ENCODE assay signal across 8 mouse cellular contexts in genomic region chr14:33205280-33205965, GRCm38 (mm10). TPM values are rescaled to one million over a fixed set of nuclear protein-coding genes. Genes with fewer than 3 reads are reported as not detected.
DNase-seq lines count a peak whose midpoint lies in the region; ATAC-seq and TF ChIP-seq lines count a peak whose summit lies in the region.

No protein-coding gene starts in this region.

- no peak overlapping the region for H3K27ac ChIP-seq in kidney, embryonic 16.5 days (ENCODE audit: low read length)
- no peak overlapping the region for H3K27ac ChIP-seq in bone marrow, adult 2 months (ENCODE audit: control insufficient read depth, insufficient read depth, low read depth, low read length, poor library complexity)
- H3K27ac ChIP-seq in forebrain, embryonic 16.5 days (ENCODE audit: low read length), result no peak overlapping the region

- peak; percentile 54 for TF ChIP-seq CTCF in bone marrow, adult 2 months (IDR thresholded peaks at IDR 0.05; ENCODE audit: control insufficient read depth, insufficient read depth, low read length)

- no peak overlapping the region for H3K9ac ChIP-seq in kidney, embryonic 16.5 days (replicated peaks; ENCODE audit: low read length)
- 0 out of 2 replicates have a peak overlapping the region, but pooled peaks have one; percentile 17 for H3K9ac ChIP-seq in forebrain, embryonic 16.5 days (replicated peaks; ENCODE audit: low read depth, low read length)

- TF ChIP-seq POLR2A in bone marrow, adult 2 months (IDR thresholded peaks at IDR 0.05; ENCODE audit: borderline replicate concordance, control insufficient read depth, low read depth, low read length), result no peak

- H3K4me3 ChIP-seq in kidney, embryonic 16.5 days (ENCODE audit: low read length), result peak overlapping the region; percentile 18; the same call in 1 of the 2 replicates
- no peak overlapping the region for H3K4me3 ChIP-seq in bone marrow, adult 2 months (replicated peaks; ENCODE audit: control insufficient read depth, low read depth, low read length)
- H3K4me3 ChIP-seq in forebrain, embryonic 16.5 days (replicated peaks; ENCODE audit: low read length), result peak overlapping the region; percentile 21

- 32% methylated on average over 24 of the region's 24 CpGs for WGBS in kidney, embryonic 16.5 days
- WGBS in bone marrow, adult 2 months, result 50% methylated on average over 23 of the region's 24 CpGs
- 33% methylated on average over 24 of the region's 24 CpGs for WGBS in forebrain, embryonic 16.5 days

- no peak for ATAC-seq in kidney, embryonic 16.5 days (ENCODE audit: low FRiP score, low TSS enrichment)
- peak; percentile 63; the same call in 1 of the 2 replicates for ATAC-seq in forebrain, embryonic 16.5 days

- no peaks in the 10 kb centered on the region for H3K9me3 ChIP-seq in kidney, embryonic 16.5 days (ENCODE audit: low read length)
- no peaks in the 10 kb centered on the region for H3K9me3 ChIP-seq in forebrain, embryonic 16.5 days (ENCODE audit: control insufficient read depth, low read length)

- no peaks in the 10 kb centered on the region for H3K4me1 ChIP-seq in kidney, embryonic 16.5 days (ENCODE audit: insufficient read depth, low read length)
- no peaks in the 10 kb centered on the region; the same call in 1 of the 2 replicates for H3K4me1 ChIP-seq in bone marrow, adult 2 months (ENCODE audit: control insufficient read depth, insufficient read depth, low read length)
- no peaks in the 10 kb centered on the region for H3K4me1 ChIP-seq in forebrain, embryonic 16.5 days (replicated peaks; ENCODE audit: control insufficient read depth, insufficient read depth, low read length)

- H3K27me3 ChIP-seq in kidney, embryonic 16.5 days (ENCODE audit: insufficient read depth, low read length), result 0 out of 2 replicates have a peak, but pooled peaks cover 4% of the 10 kb centered on the region
- no peaks in the 10 kb centered on the region for H3K27me3 ChIP-seq in forebrain, embryonic 16.5 days (replicated peaks; ENCODE audit: control insufficient read depth, insufficient read depth, low read length)
- H3K27me3 ChIP-seq in splenic B cell, adult 2 months (ENCODE audit: control insufficient read depth, insufficient read depth, low read length, poor library complexity, severe bottlenecking), result no peaks in the 10 kb centered on the region

- H3K4me2 ChIP-seq in kidney, embryonic 16.5 days (replicated peaks; ENCODE audit: low read depth, low read length), result peak overlapping the region; percentile 34
- H3K4me2 ChIP-seq in forebrain, embryonic 16.5 days (ENCODE audit: low read length), result peak overlapping the region; percentile 44

- DNase-seq in kidney, adult 8-10 months, result no peak
- DNase-seq in liver, result peak; percentile 18
- peak; percentile 83 for DNase-seq in splenic B cell, adult 2 months (ENCODE audit: low read depth, low spot score)
- no peak for DNase-seq in frontal cortex, postnatal 25 days (ENCODE audit: low spot score in 2 of 2)
- DNase-seq in ovary, postnatal 14 days (ENCODE audit: low spot score), result no peak

- H3K36me3 ChIP-seq in kidney, embryonic 16.5 days (ENCODE audit: insufficient read depth, low read length), result no peaks in the 10 kb centered on the region
- H3K36me3 ChIP-seq in forebrain, embryonic 16.5 days (ENCODE audit: control insufficient read depth, insufficient read depth), result no peaks in the 10 kb centered on the region
- no peaks in the 10 kb centered on the region for H3K36me3 ChIP-seq in splenic B cell, adult 2 months (ENCODE audit: control insufficient read depth, insufficient read depth, low read length, poor library complexity, severe bottlenecking)

RNA-seq across cellular contexts. Expression of gene Arhgap22, which starts 8.4 kb away (rescaled TPM):
- 2.7 and 3.7 TPM in 2 replicates for polyA plus RNA-seq in kidney, embryonic 16.5 days (2015; fragmentation: Nextera tagmentation; extraction: Ambion mirVana)
- polyA plus RNA-seq in bone marrow, adult 2 months (2011; ENCODE audit: insufficient read depth, insufficient read length, low replicate concordance, missing spikeins), result 1.3 TPM in 1 of 2 replicates, not detected in the other
- 0.47 and 1.1 TPM in 2 replicates for polyA plus RNA-seq in forebrain, embryonic 16.5 days (2015; fragmentation: Nextera tagmentation; extraction: Ambion mirVana)

RNA-seq across cellular contexts. Expression of gene Wdfy4, which starts 20.1 kb away (rescaled TPM):
- polyA plus RNA-seq in kidney, embryonic 16.5 days (2015; fragmentation: Nextera tagmentation; extraction: Ambion mirVana), result 0.21 TPM in 2 replicates
- 19.8 and 36.8 TPM in 2 replicates for polyA plus RNA-seq in bone marrow, adult 2 months (2011; ENCODE audit: insufficient read depth, insufficient read length, low replicate concordance, missing spikeins)
- polyA plus RNA-seq in forebrain, embryonic 16.5 days (2015; fragmentation: Nextera tagmentation; extraction: Ambion mirVana), result 0.06 and 0.40 TPM in 2 replicates

Comparison
In these comparisons a context has a peak if more than half of its experiments do, and no peak if none do; other contexts are left out.
1. DNase-seq: peak in liver (single experiment) and splenic B cell, adult 2 months (single experiment); none in kidney, adult 8-10 months (0 of 2), frontal cortex, postnatal 25 days (0 of 2) and ovary, postnatal 14 days (single experiment).
2. RNA of gene Wdfy4, which starts 20.1 kb away (polyA plus RNA-seq): 19.8 to 36.8 TPM in bone marrow, adult 2 months; 0.21 TPM in kidney, embryonic 16.5 days and 0.06 to 0.40 TPM in forebrain, embryonic 16.5 days; every median in the first group is over 10 times any median in the second.